Comparison of ENCODE assay signal across 8 mouse cellular contexts in genomic region chr8:114351643-114352427, GRCm38 (mm10).
DNase-seq lines count a peak whose midpoint lies in the region; ATAC-seq and TF ChIP-seq lines count a peak whose summit lies in the region.

No protein-coding gene starts in this region.

- TF ChIP-seq CTCF in liver, postnatal 0 days (IDR thresholded peaks at IDR 0.05; ENCODE audit: low read depth) = no peak

- H3K36me3 ChIP-seq in kidney, embryonic 16.5 days (ENCODE audit: insufficient read depth, low read length) = no peaks in the 10 kb centered on the region
- H3K36me3 ChIP-seq in liver, postnatal 0 days (replicated peaks; ENCODE audit: insufficient read depth, low read length) = no peaks in the 10 kb centered on the region

- no peak for TF ChIP-seq EP300 in liver, postnatal 0 days (IDR thresholded peaks at IDR 0.05; ENCODE audit: low read depth)

- H3K4me1 ChIP-seq in kidney, embryonic 16.5 days (ENCODE audit: insufficient read depth, low read length) = 0 out of 2 replicates have a peak, but pooled peaks cover 5% of the 10 kb centered on the region
- no peaks in the 10 kb centered on the region for H3K4me1 ChIP-seq in liver, postnatal 0 days (ENCODE audit: insufficient read depth)

- H3K27me3 ChIP-seq in kidney, embryonic 16.5 days (ENCODE audit: insufficient read depth, low read length) = no peaks in the 10 kb centered on the region
- no peaks in the 10 kb centered on the region for H3K27me3 ChIP-seq in liver, postnatal 0 days (ENCODE audit: insufficient read depth, low read length)

- intact Hi-C loops in gastrocnemius, postnatal 36 days (cut with DNase I) = no loop called here

- no peaks in the 10 kb centered on the region for H3K9me3 ChIP-seq in kidney, embryonic 16.5 days (ENCODE audit: low read length)
- no peaks in the 10 kb centered on the region for H3K9me3 ChIP-seq in liver, postnatal 0 days (ENCODE audit: low read length)

- peak overlapping the region; percentile 56 for H3K4me2 ChIP-seq in kidney, embryonic 16.5 days (replicated peaks; ENCODE audit: low read depth, low read length)
- peak overlapping the region; percentile 26; the same call in 1 of the 2 replicates for H3K4me2 ChIP-seq in liver, postnatal 0 days (ENCODE audit: low read depth, low read length)

- 8% methylated on average over 14 of the region's 14 CpGs for WGBS in kidney, embryonic 16.5 days
- 30% methylated on average over 14 of the region's 14 CpGs for WGBS in liver, postnatal 0 days (ENCODE audit: insufficient replicate concordance)

- peak overlapping the region; percentile 53 for H3K9ac ChIP-seq in kidney, embryonic 16.5 days (replicated peaks; ENCODE audit: low read length)
- no peak overlapping the region for H3K9ac ChIP-seq in liver, postnatal 0 days (replicated peaks)

- ATAC-seq in kidney, embryonic 16.5 days (ENCODE audit: low FRiP score, low TSS enrichment) = peak; percentile 59; the same call in 1 of the 2 replicates
- ATAC-seq in liver, postnatal 0 days = no peak

- peak overlapping the region; percentile 27 for H3K4me3 ChIP-seq in kidney, embryonic 16.5 days (ENCODE audit: low read length)
- no peak overlapping the region for H3K4me3 ChIP-seq in liver, postnatal 0 days (ENCODE audit: low read depth, low read length)

- DNase-seq in kidney, adult 11 months = no peak
- peak; percentile 91 for DNase-seq in MN1 (ENCODE audit: low spot score)
- peak; percentile 18 to 20 for DNase-seq in frontal cortex, postnatal 10 days (ENCODE audit: low spot score in 2 of 2)
- no peak for DNase-seq in liver, postnatal 0 days
- DNase-seq in urinary bladder, postnatal 10 days (ENCODE audit: low spot score) = no peak
- no peak for DNase-seq in gastrocnemius, postnatal 36 days
- no peak for DNase-seq in adrenal gland, adult 2 months

- no peak overlapping the region for H3K27ac ChIP-seq in kidney, embryonic 16.5 days (ENCODE audit: low read length)
- H3K27ac ChIP-seq in liver, postnatal 0 days (ENCODE audit: low read depth) = no peak overlapping the region

Comparison
In these comparisons a context has a peak if more than half of its experiments do, and no peak if none do; other contexts are left out.
1. DNase-seq: peak in MN1 (single experiment) and frontal cortex, postnatal 10 days (2 of 2); none in kidney, adult 11 months (single experiment), liver, postnatal 0 days (single experiment), urinary bladder, postnatal 10 days (single experiment), gastrocnemius, postnatal 36 days (0 of 2) and adrenal gland, adult 2 months (single experiment).